Mouse (Mus musculus) ES-Bruce4 (cell line): ENCODE data around the gene Pecr. TPM values are rescaled to one million over a fixed set of nuclear protein-coding genes. Genes with fewer than 3 reads are reported as not detected.
A peak's percentile ranks its signal among the peaks of the same experiment; 100 is the strongest.

ENCODE experiments used
- H3K27ac ChIP-seq: 2 replicates; pipeline ENCODE4 v1.5.1; 2012; ENCODE audit warnings: low read length, inconsistent platforms; ENCODE audit not compliant: insufficient read depth
- H3K27me3 ChIP-seq: 2 replicates; pipeline ENCODE4 v1.6.1; 2012; ENCODE audit warnings: mild to moderate bottlenecking, low read length, inconsistent platforms; ENCODE audit not compliant: control insufficient read depth, poor library complexity, insufficient read depth, severe bottlenecking
- H3K36me3 ChIP-seq: 2 replicates; pipeline ENCODE4 v1.6.1; 2012; ENCODE audit warnings: inconsistent platforms, mild to moderate bottlenecking, low read length, moderate library complexity; ENCODE audit not compliant: control insufficient read depth, poor library complexity, insufficient read depth, severe bottlenecking
- H3K4me1 ChIP-seq: one replicate; pipeline ENCODE4 v1.8.1; 2011; ENCODE audit warnings: low read length; ENCODE audit not compliant: control insufficient read depth, insufficient read depth
- H3K4me3 ChIP-seq: 2 replicates; pipeline ENCODE4 v1.5.1; 2011; ENCODE audit warnings: low read depth, mild to moderate bottlenecking, low read length
- H3K9ac ChIP-seq: 2 replicates; pipeline ENCODE4 v1.6.1; 2012; ENCODE audit warnings: low read depth, mild to moderate bottlenecking, inconsistent platforms; ENCODE audit not compliant: poor library complexity, severe bottlenecking
- H3K9me3 ChIP-seq: replicated peaks from 2 replicates; pipeline ENCODE4 v1.6.1; 2012; ENCODE audit warnings: mild to moderate bottlenecking, low read length, inconsistent platforms; ENCODE audit not compliant: control insufficient read depth, poor library complexity, insufficient read depth, severe bottlenecking
- CTCF ChIP-seq: IDR thresholded peaks from one replicate; pipeline ENCODE4 v1.8.1; 2011; ENCODE audit warnings: low read depth, low read length
- EP300 ChIP-seq: IDR thresholded peaks from 2 replicates; pipeline ENCODE4 v1.6.1; 2011; ENCODE audit warnings: low read depth, low read length; ENCODE audit not compliant: insufficient read depth
- POLR2A ChIP-seq: IDR thresholded peaks from one replicate; pipeline ENCODE4 v1.8.1; 2011; ENCODE audit warnings: low read length; ENCODE audit not compliant: insufficient read depth
- polyA plus RNA-seq: library from polyadenylated mRNA; stranded (reverse); fragments of >200 nt; gene quantifications from 2 replicates; pipeline ENCODE4 v1.2.4, GENCODE M21; 2011; ENCODE audit warnings: low read depth; ENCODE audit not compliant: missing spikeins, insufficient read depth, insufficient read length

The Pecr gene
- polyA plus RNA-seq, 1 experiment: 67.1 TPM

DNA sequence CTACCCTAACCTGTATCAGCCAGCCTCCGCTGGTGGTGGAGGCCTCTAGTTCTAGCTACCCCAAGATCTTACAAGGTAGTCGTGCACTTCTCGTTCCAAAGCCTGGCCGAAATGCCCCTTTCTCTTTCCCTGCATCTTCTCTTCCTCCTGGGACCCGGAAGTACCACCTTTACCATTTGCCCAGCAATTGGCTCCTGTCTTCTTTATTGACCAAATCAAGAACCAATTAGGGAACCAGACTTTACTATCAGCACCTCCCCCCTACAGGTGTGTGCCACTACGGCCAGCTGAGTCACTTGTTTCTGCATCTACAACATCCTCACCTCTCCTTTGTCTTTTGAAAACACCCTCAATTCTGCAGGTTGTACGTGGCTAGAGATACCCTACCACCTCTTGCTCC lies 67.4 kb downstream of the Pecr start:
- peak overlapping the region; percentile 81 for H3K9ac ChIP-seq
- peak overlapping the region; percentile 100 for H3K4me3 ChIP-seq
- H3K27ac ChIP-seq: peak overlapping the region; percentile 76

DNA sequence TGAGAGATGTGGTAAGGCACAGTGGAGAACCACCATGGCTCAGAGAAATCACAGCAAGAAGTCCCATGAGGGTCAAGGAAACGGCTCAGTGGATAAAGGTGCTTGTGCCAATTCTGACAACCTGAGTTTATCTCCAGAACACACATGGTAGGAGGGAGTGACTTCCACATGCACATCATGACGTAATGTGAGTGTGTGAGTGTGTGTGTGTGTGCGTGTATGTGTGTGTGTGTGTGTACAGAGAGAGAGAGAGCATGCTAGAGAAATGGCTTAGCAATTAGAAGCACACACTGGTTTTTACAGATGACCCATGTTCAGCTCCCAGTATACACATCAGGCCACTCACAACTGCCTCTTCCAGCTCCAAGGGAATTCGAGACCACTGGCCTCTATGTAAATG lies 68.9 kb downstream of the Pecr start:
- Histone ChIP-seq H3K27me3 (no peaks in the 10 kb centered on the region), H3K36me3 (no peaks in the 10 kb centered on the region), H3K9ac (peak overlapping the region; percentile 31; the same call in 1 of the 2 replicates), H3K27ac (peak overlapping the region; percentile 79), H3K4me1 (peaks cover 6% of the 10 kb centered on the region), H3K9me3 (no peaks in the 10 kb centered on the region), H3K4me3 (no peak overlapping the region)
- no peak for TF ChIP-seq CTCF
- TF ChIP-seq POLR2A: no peak
- TF ChIP-seq EP300: no peak

More for the DNA sequence above, 67.4 kb downstream of the Pecr start:
- Histone ChIP-seq H3K27me3 (no peaks in the 10 kb centered on the region), H3K9me3 (no peaks in the 10 kb centered on the region), H3K4me1 (peaks cover 6% of the 10 kb centered on the region), H3K36me3 (no peaks in the 10 kb centered on the region)
- TF ChIP-seq CTCF: no peak
- TF ChIP-seq POLR2A: peak; percentile 76

DNA sequence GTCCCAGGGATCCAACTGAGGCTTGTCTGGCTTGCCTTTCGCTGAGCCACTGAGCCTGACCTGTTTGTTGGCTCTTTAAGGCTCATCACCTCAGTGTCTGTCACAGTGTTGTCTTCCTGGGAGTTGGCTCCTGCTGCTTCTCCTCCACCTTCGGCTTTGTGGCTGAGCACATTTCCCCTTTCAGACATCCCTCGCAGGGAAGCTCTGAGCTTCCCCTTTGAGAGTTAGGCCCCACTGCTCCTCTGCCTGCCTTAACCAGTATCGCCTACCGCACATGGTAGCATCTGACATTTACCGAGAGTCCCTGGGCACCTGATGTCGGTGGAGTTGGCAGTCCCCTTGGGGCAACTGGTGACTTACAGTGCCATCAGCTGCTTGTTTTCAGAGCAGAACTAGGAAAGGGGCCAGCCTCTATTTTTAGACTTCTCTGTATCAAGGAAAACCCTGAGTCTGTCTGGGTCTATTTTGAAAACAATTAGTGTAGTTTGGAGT lies 69.6 kb downstream of the Pecr start:
- H3K4me1 ChIP-seq: peaks cover 5% of the 10 kb centered on the region
- no peak overlapping the region for H3K4me3 ChIP-seq
- H3K27ac ChIP-seq: peak overlapping the region; percentile 79
- H3K9me3 ChIP-seq: no peaks in the 10 kb centered on the region
- TF ChIP-seq EP300: 0 out of 2 replicates have a peak, but pooled peaks have one; percentile 33
- TF ChIP-seq CTCF: no peak
- H3K36me3 ChIP-seq: no peaks in the 10 kb centered on the region; the same call in 1 of the 2 replicates
- peak overlapping the region; percentile 12; the same call in 1 of the 2 replicates for H3K9ac ChIP-seq
- H3K27me3 ChIP-seq: no peaks in the 10 kb centered on the region

DNA sequence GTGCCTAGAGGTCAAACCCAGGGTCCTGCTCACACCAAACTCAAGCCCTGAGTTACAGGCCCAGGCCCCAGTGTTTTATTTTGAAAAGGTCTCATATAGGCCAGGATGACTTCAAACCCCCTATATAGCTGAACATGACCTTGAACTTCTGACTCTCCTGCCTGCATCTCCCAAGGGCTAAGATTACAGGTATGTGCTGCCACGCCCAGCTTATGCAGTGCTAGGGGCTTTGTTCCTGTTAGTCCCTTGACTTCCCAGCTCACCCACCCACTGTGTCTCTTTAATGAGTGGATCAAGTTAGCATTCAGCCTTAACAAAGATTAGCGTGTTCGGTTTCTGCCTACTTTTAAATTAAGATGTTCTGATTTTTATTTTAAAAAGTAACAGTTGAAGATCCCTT lies 70.2 kb downstream of the Pecr start:
- Histone ChIP-seq H3K9me3 (no peaks in the 10 kb centered on the region), H3K4me1 (peaks cover 6% of the 10 kb centered on the region), H3K4me3 (no peak overlapping the region), H3K27ac (peak overlapping the region; percentile 79), H3K27me3 (no peaks in the 10 kb centered on the region), H3K9ac (no peak overlapping the region), H3K36me3 (no peaks in the 10 kb centered on the region; the same call in 1 of the 2 replicates)
- peak; percentile 99 for TF ChIP-seq EP300
- TF ChIP-seq POLR2A: no peak
- TF ChIP-seq CTCF: no peak

DNA sequence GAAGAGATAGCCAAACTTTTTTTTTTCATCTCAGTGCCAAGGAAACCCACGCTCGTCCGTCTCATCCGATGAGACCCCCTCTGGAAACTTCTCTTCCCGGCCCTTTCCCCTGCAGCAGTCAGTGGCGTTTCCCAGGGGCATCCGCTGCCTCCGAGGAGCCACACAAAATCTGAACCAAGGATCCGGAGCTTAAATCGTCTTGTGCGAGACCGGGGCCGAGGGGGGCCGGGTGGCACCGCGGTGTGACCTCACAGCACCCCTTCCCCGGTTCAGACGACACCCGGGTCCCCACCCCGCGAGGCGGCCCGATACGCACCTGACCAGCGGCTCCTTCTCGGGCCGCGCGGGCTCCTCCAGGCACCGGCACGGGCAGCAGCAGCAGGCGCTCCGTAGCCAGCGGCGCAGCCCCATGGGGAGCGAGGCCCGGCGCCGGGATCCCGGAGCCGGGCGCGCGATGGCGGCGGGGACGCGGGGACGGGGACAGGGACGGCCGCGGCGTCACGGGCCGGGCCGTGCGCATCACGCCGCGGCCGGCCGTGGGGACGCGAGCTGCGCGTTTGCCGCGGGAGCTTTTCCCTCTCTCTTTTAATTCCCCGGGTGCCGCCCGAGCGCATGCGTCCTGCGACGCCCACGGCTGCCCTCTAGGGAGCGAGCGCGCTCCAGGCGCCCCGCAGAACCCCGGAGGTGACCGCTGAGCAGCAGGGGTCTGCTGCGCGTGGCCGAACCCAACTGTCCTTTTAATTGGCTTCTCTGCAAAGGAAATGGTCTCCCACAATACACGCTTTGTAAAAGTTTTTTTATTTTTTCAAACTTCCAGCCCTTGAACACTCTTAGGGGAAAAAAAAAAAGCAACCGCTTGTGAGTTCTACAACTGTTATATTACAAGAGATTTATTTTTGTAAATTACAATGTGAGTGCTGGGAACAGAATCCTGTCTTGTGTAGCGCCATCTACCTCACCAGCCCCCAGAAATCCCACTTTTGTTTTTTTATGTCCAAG lies 72.1 kb downstream of the Pecr start, which contains the start of gene Mreg:
Mreg (minus strand) TSS at position 607 of the 999 bp plus-strand sequence.
- peaks cover 3% of the 10 kb centered on the region; the same call in 1 of the 2 replicates for H3K36me3 ChIP-seq
- H3K9me3 ChIP-seq: no peaks in the 10 kb centered on the region
- peak within 1 kb of the TSS; percentile 78 for H3K4me3 ChIP-seq
- peak; percentile 80; the same call in 1 of the 2 replicates for TF ChIP-seq EP300
- peak; percentile 13 for TF ChIP-seq CTCF
- peak; percentile 15 for TF ChIP-seq POLR2A
- H3K27ac ChIP-seq: peak within 1 kb of the TSS; percentile 79
- H3K4me1 ChIP-seq: peaks cover 10% of the 10 kb centered on the region
- H3K27me3 ChIP-seq: no peaks in the 10 kb centered on the region
- H3K9ac ChIP-seq: peak within 1 kb of the TSS; percentile 91
